ENCODE assay signal across 16 mouse cellular contexts in genomic region chr8:26488590-26488989, GRCm38 (mm10).
"Had no signal": no experiment of that assay in that cellular context is flagged by ENCODE, and none has a peak within 500 bp of the region (broad histone marks: within the 10 kb centered on the region; RNA-seq: fewer than 3 reads in every experiment).

No protein-coding gene starts in this region.

- H3K27ac ChIP-seq: kidney, postnatal 0 days; layer of hippocampus, adult 2 months; limb, embryonic 12.5 days; liver, embryonic 13.5 days; midbrain, embryonic 13.5 days; neural tube, embryonic 12.5 days had no signal

- DNase-seq: kidney, adult 11 months; kidney, adult 9 months; kidney, postnatal 4 days; liver; liver, embryonic 13.5 days; liver, postnatal 0 days; lung, postnatal 36 days; right cerebral cortex, postnatal 4 days; spleen, adult 18-20 months; thymus, adult 2 months; thymus, postnatal 25 days had no signal

- H3K4me2 ChIP-seq: limb, embryonic 12.5 days; liver, embryonic 13.5 days; midbrain, embryonic 13.5 days; neural tube, embryonic 12.5 days had no signal

- H3K4me3 ChIP-seq: layer of hippocampus, adult 2 months; limb, embryonic 12.5 days; liver, embryonic 13.5 days; midbrain, embryonic 13.5 days; neural tube, embryonic 12.5 days had no signal

- ATAC-seq: liver, postnatal 0 days; midbrain, embryonic 13.5 days had no signal

- H3K9me3 ChIP-seq: limb, embryonic 12.5 days; liver, embryonic 13.5 days; midbrain, embryonic 13.5 days; neural tube, embryonic 12.5 days had no signal

- H3K27me3 ChIP-seq: liver, embryonic 13.5 days; neural tube, embryonic 12.5 days had no signal

- H3K4me1 ChIP-seq: limb, embryonic 12.5 days; liver, embryonic 13.5 days; neural tube, embryonic 12.5 days had no signal

- H3K9ac ChIP-seq: limb, embryonic 12.5 days; liver, embryonic 13.5 days; liver, postnatal 0 days; midbrain, embryonic 13.5 days; neural tube, embryonic 12.5 days had no signal

- H3K36me3 ChIP-seq: limb, embryonic 12.5 days; liver, embryonic 13.5 days; midbrain, embryonic 13.5 days; neural tube, embryonic 12.5 days had no signal
